ENCODE assay signal across 22 mouse cellular contexts in the genomic region with DNA sequence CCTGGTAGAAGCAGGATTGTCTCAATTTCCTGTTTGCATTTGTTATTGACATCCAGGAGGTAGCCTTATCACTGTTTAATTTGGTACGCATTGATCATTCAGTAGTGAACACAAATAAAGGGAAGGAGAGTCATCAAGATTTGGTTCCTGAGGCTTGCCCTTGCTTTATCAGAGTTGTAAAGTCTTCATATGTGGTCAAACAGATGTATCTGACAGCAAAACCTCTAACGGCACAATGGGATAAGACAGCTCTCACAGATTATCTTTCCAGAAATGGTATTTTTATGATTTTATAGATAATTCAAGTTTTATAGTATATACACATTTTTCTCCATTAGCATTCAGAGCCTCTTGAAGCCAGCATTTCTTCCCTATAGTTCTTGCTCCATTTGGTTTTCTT.
DNase-seq lines count a peak whose midpoint lies in the region; ATAC-seq and TF ChIP-seq lines count a peak whose summit lies in the region.
"Had no signal": no experiment of that assay in that cellular context is flagged by ENCODE, and none has a peak within 500 bp of the region (broad histone marks: within the 10 kb centered on the region; RNA-seq: fewer than 3 reads in every experiment).

No protein-coding gene starts in this region.

- peaks cover 35% of the 10 kb centered on the region for H3K4me1 ChIP-seq in G1E (ENCODE audit: insufficient read depth, low read depth, low read length)
- no peaks in the 10 kb centered on the region for H3K4me1 ChIP-seq in forebrain, embryonic 12.5 days
- H3K4me1 ChIP-seq: embryonic facial prominence, embryonic 10.5 days; embryonic facial prominence, embryonic 12.5 days had no signal

- TF ChIP-seq CTCF in G1E (IDR thresholded peaks at IDR 0.05; ENCODE audit: low read depth, low read length) = no peak

- ATAC-seq in G1E (ENCODE audit: extremely low read depth, insufficient number of reproducible peaks, low FRiP score, poor library complexity, severe bottlenecking) = peak; percentile 84
- 0 out of 2 replicates have a peak, but pooled peaks have one; percentile 41 for ATAC-seq in megakaryocyte-erythroid progenitor cell, adult 5-6 weeks (replicated peaks; ENCODE audit: low FRiP score, low TSS enrichment, poor library complexity, severe bottlenecking)
- no peak for ATAC-seq in forebrain, embryonic 12.5 days (ENCODE audit: low FRiP score)
- ATAC-seq: activated CD4-positive, CD25-positive, alpha-beta regulatory T cell, adult 4 months; CD4-positive, CD25-positive, alpha-beta regulatory T cell, adult 4 months; forebrain, embryonic 14.5 days; forebrain, embryonic 16.5 days; Patski had no signal

- H3K9me3 ChIP-seq in G1E (replicated peaks) = no peaks in the 10 kb centered on the region
- H3K9me3 ChIP-seq in forebrain, embryonic 12.5 days = peaks cover 3% of the 10 kb centered on the region; the same call in 1 of the 2 replicates
- H3K9me3 ChIP-seq: embryonic facial prominence, embryonic 10.5 days; embryonic facial prominence, embryonic 12.5 days had no signal

- peaks cover 16% of the 10 kb centered on the region for H3K36me3 ChIP-seq in G1E (replicated peaks)
- H3K36me3 ChIP-seq in forebrain, embryonic 12.5 days (replicated peaks) = peaks cover 5% of the 10 kb centered on the region; the same call in 1 of the 2 replicates
- H3K36me3 ChIP-seq: embryonic facial prominence, embryonic 10.5 days; embryonic facial prominence, embryonic 12.5 days had no signal

- peak; percentile 51 for DNase-seq in 416B (ENCODE audit: low read depth)
- no peak for DNase-seq in G1E (ENCODE audit: low spot score)
- DNase-seq in heart, adult 11 months = no peak
- DNase-seq: adrenal gland, adult 8-10 months; adrenal gland, postnatal 14 days; adrenal gland, postnatal 36 days; B cell, adult 2 months; cerebellum, adult 11-12 months; cerebellum, adult 2 months; cerebellum, adult 9-10 months; cerebellum, postnatal 10 days; cerebellum, postnatal 25 days had no signal

- no peak overlapping the region for H3K4me3 ChIP-seq in G1E (ENCODE audit: low read depth, low read length)
- no peak overlapping the region for H3K4me3 ChIP-seq in forebrain, embryonic 12.5 days (replicated peaks)
- H3K4me3 ChIP-seq: embryonic facial prominence, embryonic 10.5 days; embryonic facial prominence, embryonic 12.5 days had no signal

- no peak overlapping the region for H3K4me2 ChIP-seq in forebrain, embryonic 12.5 days
- H3K4me2 ChIP-seq: embryonic facial prominence, embryonic 12.5 days had no signal

- no peak overlapping the region for H3K9ac ChIP-seq in forebrain, embryonic 12.5 days
- H3K9ac ChIP-seq: embryonic facial prominence, embryonic 12.5 days had no signal

- WGBS in forebrain, embryonic 12.5 days = 93% methylated on average over 2 of the region's 2 CpGs

- no peaks in the 10 kb centered on the region for H3K27me3 ChIP-seq in G1E (ENCODE audit: insufficient read depth, low read length)
- H3K27me3 ChIP-seq in forebrain, embryonic 12.5 days = no peaks in the 10 kb centered on the region
- H3K27me3 ChIP-seq: CH12.LX; embryonic facial prominence, embryonic 12.5 days; Patski had no signal

- H3K27ac ChIP-seq in forebrain, embryonic 12.5 days = no peak overlapping the region
- H3K27ac ChIP-seq: embryonic facial prominence, embryonic 10.5 days; embryonic facial prominence, embryonic 12.5 days had no signal
